Mouse (Mus musculus) stomach, postnatal 0 days (tissue): ENCODE data around the gene Tmem218. TPM values are rescaled to one million over a fixed set of nuclear protein-coding genes. Genes with fewer than 3 reads are reported as not detected.

Experiments used
- ATAC-seq: fragments of 200-750 bp; cut with Nextera tagmentation; 2 replicates; pipeline ENCODE4 v1.8.0; 2017; ENCODE audit not compliant: low FRiP score, low TSS enrichment
- DNase-seq: peaks from one replicate; pipeline ENCODE4 v3.0.0-alpha.2; 2016; ENCODE audit warnings: low spot score
- H3K27ac ChIP-seq: fragments of 300-500 bp; sonication (generic); replicated peaks from 2 replicates; pipeline ENCODE4 v1.5.1; 2014; ENCODE audit warnings: mild to moderate bottlenecking, control low read depth
- H3K27me3 ChIP-seq: fragments of 300-500 bp; sonication (generic); 2 replicates; pipeline ENCODE4 v1.6.1; 2014; ENCODE audit warnings: low read length; ENCODE audit not compliant: control insufficient read depth, insufficient read depth
- H3K36me3 ChIP-seq: fragments of 300-500 bp; sonication (generic); 2 replicates; pipeline ENCODE4 v1.6.1; 2014; ENCODE audit warnings: low read length, mixed read lengths; ENCODE audit not compliant: control insufficient read depth, insufficient read depth
- H3K4me1 ChIP-seq: fragments of 300-500 bp; sonication (generic); replicated peaks from 2 replicates; pipeline ENCODE4 v1.6.1; 2014; ENCODE audit warnings: antibody characterized with exemption; ENCODE audit not compliant: control insufficient read depth, insufficient read depth
- H3K4me2 ChIP-seq: fragments of 300-500 bp; sonication (generic); replicated peaks from 2 replicates; pipeline ENCODE4 v1.6.1; 2014; ENCODE audit warnings: low read depth, mild to moderate bottlenecking, control low read depth, moderate library complexity
- H3K4me3 ChIP-seq: fragments of 300-500 bp; sonication (generic); 2 replicates; pipeline ENCODE4 v1.5.1; 2014; ENCODE audit warnings: low read depth, low read length, control low read depth
- H3K9ac ChIP-seq: fragments of 300-500 bp; sonication (generic); 2 replicates; pipeline ENCODE4 v1.6.1; 2014; ENCODE audit warnings: mild to moderate bottlenecking, low read length, control low read depth, mixed read lengths
- H3K9me3 ChIP-seq: fragments of 300-500 bp; sonication (generic); 2 replicates; pipeline ENCODE4 v1.6.1; 2016; ENCODE audit warnings: low read length; ENCODE audit not compliant: control insufficient read depth
- CTCF ChIP-seq: IDR thresholded peaks from 2 replicates; pipeline ENCODE4 v1.5.1; 2016; ENCODE audit warnings: antibody characterized with exemption, low read depth, mild to moderate bottlenecking, moderate library complexity
- EP300 ChIP-seq: optimal IDR thresholded peaks from 2 replicates; pipeline ENCODE3; 2016; ENCODE audit warnings: antibody characterized with exemption
- WGBS: fragments of 180-500 bp; shearing (Covaris S2); extraction: QIAGEN DNeasy Blood & Tissue Kit; methylation state at CpG from one replicate; pipeline ENCODE4 v1.1.7; 2014; 5-methylcytosine and 5-hydroxymethylcytosine counted together
- polyA plus RNA-seq: library from polyadenylated mRNA; unstranded; fragments of >200 nt; fragmentation: Nextera tagmentation; extraction: Ambion mirVana; gene quantifications from 2 replicates; pipeline ENCODE4 v1.2.1, GENCODE M21; 2015

The Tmem218 gene
- 7.3 and 7.4 TPM in 2 replicates for polyA plus RNA-seq

GRCm38 (mm10) chr9:37207929-37208411, at the start of gene Tmem218:
Gene Tmem218 (plus strand): TSS chr9:37208223.
- Histone ChIP-seq H3K9me3 (no peaks in the 10 kb centered on the region), H3K36me3 (no peaks in the 10 kb centered on the region), H3K4me2 (peak within 1 kb of the TSS; percentile 54), H3K9ac (peak within 1 kb of the TSS; percentile 65), H3K27me3 (no peaks in the 10 kb centered on the region), H3K4me3 (peak within 1 kb of the TSS; percentile 52), H3K4me1 (no peaks in the 10 kb centered on the region), H3K27ac (peak within 1 kb of the TSS; percentile 45; the same call in 1 of the 2 replicates)
- DNase-seq (peak; percentile 91), ATAC-seq (peak; percentile 100)
- TF ChIP-seq EP300 = no peak
- under 1% methylated on average over 21 of the region's 21 CpGs for WGBS

- Histone ChIP-seq H3K36me3 (no peaks in the 10 kb centered on the region), H3K4me1 (no peaks in the 10 kb centered on the region), H3K9ac (no peak overlapping the region), H3K27me3 (no peaks in the 10 kb centered on the region), H3K4me3 (no peak overlapping the region), H3K4me2 (no peak overlapping the region), H3K27ac (no peak overlapping the region), H3K9me3 (no peaks in the 10 kb centered on the region)
- ATAC-seq = no peak
- no peak for DNase-seq
- no peak for TF ChIP-seq CTCF
- WGBS = 75% methylated on average over 2 of the region's 2 CpGs
Observed at GRCm38 (mm10) chr9:37160686-37161085, 47.3 kb upstream of the Tmem218 start.

GRCm38 (mm10) chr9:37166899-37167298, 41.1 kb upstream of the Tmem218 start:
- Histone ChIP-seq H3K4me3 (no peak overlapping the region), H3K4me2 (no peak overlapping the region), H3K4me1 (no peaks in the 10 kb centered on the region), H3K9ac (no peak overlapping the region), H3K36me3 (no peaks in the 10 kb centered on the region), H3K27me3 (no peaks in the 10 kb centered on the region), H3K9me3 (no peaks in the 10 kb centered on the region), H3K27ac (no peak overlapping the region)
- WGBS = 84% methylated on average over 2 of the region's 2 CpGs
- DNase-seq (no peak), ATAC-seq (no peak)
- TF ChIP-seq CTCF = peak; percentile 49
- TF ChIP-seq EP300 = no peak

- no peak for DNase-seq
- Histone ChIP-seq H3K4me3 (no peak overlapping the region), H3K36me3 (no peaks in the 10 kb centered on the region), H3K27me3 (no peaks in the 10 kb centered on the region), H3K4me2 (no peak overlapping the region), H3K4me1 (no peaks in the 10 kb centered on the region), H3K27ac (no peak overlapping the region), H3K9ac (no peak overlapping the region), H3K9me3 (no peaks in the 10 kb centered on the region)
- WGBS = 54% methylated on average over 5 of the region's 5 CpGs
- TF ChIP-seq CTCF (no peak), EP300 (no peak)
- no peak for ATAC-seq
Observed at GRCm38 (mm10) chr9:37173376-37173775, 34.6 kb upstream of the Tmem218 start.

GRCm38 (mm10) chr9:37176002-37176401, 32.0 kb upstream of the Tmem218 start:
- no peak overlapping the region for H3K4me2 ChIP-seq
- H3K4me1 ChIP-seq = no peaks in the 10 kb centered on the region
- H3K27ac ChIP-seq = no peak overlapping the region
- no peak for TF ChIP-seq CTCF
- TF ChIP-seq EP300 = no peak
- no peaks in the 10 kb centered on the region for H3K36me3 ChIP-seq
- ATAC-seq = no peak
- H3K9me3 ChIP-seq = no peaks in the 10 kb centered on the region
- no peak for DNase-seq
- H3K9ac ChIP-seq = no peak overlapping the region
- 49% methylated on average over 3 of the region's 3 CpGs for WGBS
- no peak overlapping the region for H3K4me3 ChIP-seq
- H3K27me3 ChIP-seq = no peaks in the 10 kb centered on the region

GRCm38 (mm10) chr9:37177107-37177506, 30.9 kb upstream of the Tmem218 start:
- Histone ChIP-seq H3K9ac (no peak overlapping the region), H3K4me3 (no peak overlapping the region), H3K9me3 (no peaks in the 10 kb centered on the region), H3K36me3 (no peaks in the 10 kb centered on the region), H3K4me1 (no peaks in the 10 kb centered on the region), H3K27ac (no peak overlapping the region), H3K4me2 (no peak overlapping the region), H3K27me3 (no peaks in the 10 kb centered on the region)
- ATAC-seq = peak; percentile 51; the same call in 1 of the 2 replicates
- DNase-seq = peak; percentile 50
- no peak for TF ChIP-seq EP300
- peak; percentile 91 for TF ChIP-seq CTCF
- 5% methylated on average over 5 of the region's 5 CpGs for WGBS
